Mouse (Mus musculus) forebrain, embryonic 11.5 days (tissue): ENCODE measurements around the gene 4930426L09Rik. TPM values are rescaled to one million over a fixed set of nuclear protein-coding genes. Genes with fewer than 3 reads are reported as not detected.

Experiments
- ATAC-seq: fragments of 200-750 bp; cut with Nextera tagmentation; replicated peaks from 2 replicates; pipeline ENCODE4 v1.8.0; 2017; ENCODE audit warnings: moderate TSS enrichment; ENCODE audit not compliant: low FRiP score
- DNase-seq: peaks from one replicate; pipeline ENCODE4 v3.0.0-alpha.2; 2017; ENCODE audit warnings: low spot score
- H3K27ac ChIP-seq: fragments of 300-500 bp; sonication (generic); 2 replicates; pipeline ENCODE4 v1.5.1; 2014; ENCODE audit warnings: low read depth, low read length
- H3K27me3 ChIP-seq: fragments of 300-500 bp; sonication (generic); 2 replicates; pipeline ENCODE4 v1.6.1; 2014; ENCODE audit warnings: mild to moderate bottlenecking, low read length, mixed read lengths; ENCODE audit not compliant: control insufficient read depth, insufficient read depth
- H3K36me3 ChIP-seq: fragments of 300-500 bp; sonication (generic); 2 replicates; pipeline ENCODE4 v1.6.1; 2014; ENCODE audit warnings: mild to moderate bottlenecking, low read length, moderate library complexity, mixed read lengths; ENCODE audit not compliant: control insufficient read depth, insufficient read depth
- H3K4me1 ChIP-seq: fragments of 300-500 bp; sonication (generic); replicated peaks from 2 replicates; pipeline ENCODE4 v1.6.1; 2014; ENCODE audit warnings: low read length, mixed read lengths; ENCODE audit not compliant: control insufficient read depth, insufficient read depth
- H3K4me2 ChIP-seq: fragments of 300-500 bp; sonication (generic); 2 replicates; pipeline ENCODE4 v1.6.1; 2014; ENCODE audit warnings: low read depth, mild to moderate bottlenecking, low read length, moderate library complexity, mixed read lengths; ENCODE audit not compliant: severe bottlenecking
- H3K4me3 ChIP-seq: fragments of 300-500 bp; sonication (generic); 2 replicates; pipeline ENCODE4 v1.5.1; 2014; ENCODE audit warnings: low read depth, low read length
- H3K9ac ChIP-seq: fragments of 300-500 bp; sonication (generic); 2 replicates; pipeline ENCODE4 v1.6.1; 2014; ENCODE audit warnings: low read length
- H3K9me3 ChIP-seq: fragments of 300-500 bp; sonication (generic); 2 replicates; pipeline ENCODE4 v1.6.1; 2016; ENCODE audit warnings: low read length, mixed read lengths; ENCODE audit not compliant: control insufficient read depth
- WGBS: fragments of 180-500 bp; shearing (Covaris S2); extraction: QIAGEN DNeasy Blood & Tissue Kit; methylation state at CpG from one replicate; pipeline ENCODE4 v1.1.7; 2014; 5-methylcytosine and 5-hydroxymethylcytosine counted together
- polyA plus RNA-seq: library from polyadenylated mRNA; unstranded; fragments of >200 nt; fragmentation: Nextera tagmentation; extraction: Ambion mirVana; gene quantifications from 2 replicates; pipeline ENCODE4 v1.2.1, GENCODE M21; 2014

The 4930426L09Rik gene
- polyA plus RNA-seq, 1 experiment from 2014 or later, result 0.25 TPM

DNA sequence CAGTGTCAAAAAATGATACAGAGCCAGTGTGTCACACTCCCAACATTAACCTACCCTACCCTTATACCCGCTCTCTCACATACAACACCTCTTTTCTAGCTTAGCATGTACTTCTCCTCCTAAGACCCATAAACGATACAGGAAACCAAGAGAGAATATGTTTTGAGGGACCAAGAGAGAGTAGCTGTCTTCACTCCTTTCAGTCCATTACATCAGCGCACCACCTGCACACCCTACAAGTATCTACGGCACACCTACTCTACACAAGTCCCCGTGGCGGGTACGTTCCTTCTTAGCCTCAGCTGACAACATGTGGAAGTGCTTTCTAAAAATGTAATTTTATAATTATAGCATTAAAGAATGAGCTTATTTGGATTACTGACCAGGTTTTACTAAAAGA is 40.7 kb upstream of the 4930426L09Rik start:
- no peaks in the 10 kb centered on the region for H3K9me3 ChIP-seq
- no peaks in the 10 kb centered on the region for H3K36me3 ChIP-seq
- DNase-seq (no peak), ATAC-seq (no peak)
- no peak overlapping the region for H3K9ac ChIP-seq
- H3K27ac ChIP-seq, result no peak overlapping the region
- 96% methylated on average over 7 of the region's 7 CpGs for WGBS
- H3K4me2 ChIP-seq, result no peak overlapping the region
- H3K4me1 ChIP-seq, result no peaks in the 10 kb centered on the region
- no peak overlapping the region for H3K4me3 ChIP-seq
- H3K27me3 ChIP-seq, result no peaks in the 10 kb centered on the region

DNA sequence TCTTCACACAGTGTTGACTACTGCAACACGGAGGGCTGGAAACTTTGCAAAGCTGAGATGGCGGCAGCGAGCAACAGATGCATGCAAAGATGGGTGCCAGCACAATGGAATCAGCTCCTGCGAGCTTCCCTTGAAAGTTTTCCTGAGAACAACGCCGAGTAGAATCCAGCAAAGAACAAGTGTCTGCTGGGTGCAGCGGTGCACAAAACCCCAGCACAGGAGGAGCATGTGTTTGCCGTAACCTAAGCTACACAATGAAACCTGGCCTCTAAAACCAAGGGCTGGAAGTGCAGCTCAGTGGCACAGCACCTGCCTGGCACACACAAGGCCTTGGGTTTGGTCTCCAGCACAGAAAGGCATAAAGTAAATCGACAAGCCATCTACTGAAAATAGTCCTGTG is 40.1 kb upstream of the 4930426L09Rik start:
- no peak overlapping the region for H3K4me2 ChIP-seq
- H3K9ac ChIP-seq, result no peak overlapping the region
- no peak overlapping the region for H3K27ac ChIP-seq
- ATAC-seq (no peak), DNase-seq (no peak)
- H3K4me1 ChIP-seq, result no peaks in the 10 kb centered on the region
- no peaks in the 10 kb centered on the region for H3K36me3 ChIP-seq
- H3K4me3 ChIP-seq, result no peak overlapping the region
- WGBS, result 83% methylated on average over 9 of the region's 9 CpGs
- no peaks in the 10 kb centered on the region for H3K27me3 ChIP-seq
- no peaks in the 10 kb centered on the region for H3K9me3 ChIP-seq

DNA sequence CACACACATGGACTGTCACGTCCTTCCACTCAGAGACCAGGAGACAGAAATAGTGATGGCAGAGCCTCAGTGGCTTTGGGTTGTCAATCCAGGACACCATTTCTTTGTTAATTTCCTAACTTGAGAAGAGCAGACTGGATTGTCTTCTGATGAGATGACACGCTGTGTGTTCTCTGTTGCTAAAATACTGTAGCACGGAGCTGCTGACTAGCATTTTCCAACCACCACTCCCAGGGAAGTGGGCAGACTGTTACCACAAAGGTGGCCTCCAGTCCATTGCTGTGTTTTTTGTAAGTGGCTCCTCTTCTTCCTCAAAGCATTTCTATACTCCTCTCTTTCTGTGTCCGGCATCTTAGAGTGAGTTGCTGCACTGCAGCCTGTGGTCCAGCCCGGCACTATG is 39.6 kb upstream of the 4930426L09Rik start:
- WGBS, result 92% methylated on average over 5 of the region's 5 CpGs
- no peak for DNase-seq

DNA sequence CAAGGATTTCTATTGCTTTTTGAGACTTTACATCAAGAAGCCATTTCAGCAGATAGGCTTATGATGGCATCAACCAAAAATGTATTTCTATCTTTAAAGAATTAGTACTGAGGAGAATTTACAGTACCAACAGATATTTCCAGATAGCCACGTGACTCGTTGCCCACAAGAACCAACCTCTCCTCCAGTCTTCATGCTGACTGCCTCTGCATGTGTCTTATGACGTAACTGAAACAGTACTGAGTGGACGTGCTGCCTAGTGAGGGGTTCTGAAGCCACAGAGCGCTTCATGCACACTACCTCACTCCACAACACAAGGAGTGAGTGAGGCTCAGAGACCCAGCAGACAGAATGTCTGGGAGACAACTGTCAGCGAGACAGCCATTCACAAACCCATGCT is 39.1 kb upstream of the 4930426L09Rik start:
- ATAC-seq, result no peak
- Histone ChIP-seq H3K9ac (no peak overlapping the region), H3K27me3 (no peaks in the 10 kb centered on the region), H3K4me2 (no peak overlapping the region), H3K36me3 (no peaks in the 10 kb centered on the region), H3K4me3 (no peak overlapping the region), H3K9me3 (no peaks in the 10 kb centered on the region), H3K27ac (no peak overlapping the region), H3K4me1 (no peaks in the 10 kb centered on the region)
- 94% methylated on average over 6 of the region's 6 CpGs for WGBS
- DNase-seq, result no peak

More for the DNA sequence above, 39.6 kb upstream of the 4930426L09Rik start:
- Histone ChIP-seq H3K27ac (no peak overlapping the region), H3K9ac (no peak overlapping the region), H3K4me2 (no peak overlapping the region), H3K27me3 (no peaks in the 10 kb centered on the region), H3K4me3 (no peak overlapping the region), H3K4me1 (no peaks in the 10 kb centered on the region), H3K9me3 (no peaks in the 10 kb centered on the region), H3K36me3 (no peaks in the 10 kb centered on the region)
- ATAC-seq, result no peak

DNA sequence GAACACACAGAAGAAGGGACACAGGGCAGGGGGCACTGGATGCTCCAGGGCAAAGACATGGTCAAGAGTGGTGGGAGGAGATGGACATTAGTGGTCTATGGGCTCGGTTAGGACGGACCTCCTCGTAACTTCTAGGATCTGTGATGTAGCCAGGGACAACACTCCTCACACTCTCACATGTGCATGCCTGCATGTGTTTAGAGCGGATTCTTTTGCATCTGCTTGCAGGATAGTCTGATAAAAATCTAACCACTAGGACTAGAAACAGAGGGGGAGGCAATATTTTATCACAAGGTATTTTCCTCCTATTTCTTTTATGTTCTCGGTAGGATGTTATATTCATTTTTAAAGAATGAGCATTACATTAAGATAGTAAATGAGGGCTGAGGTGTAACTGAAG is 38.6 kb upstream of the 4930426L09Rik start:
- Histone ChIP-seq H3K9me3 (no peaks in the 10 kb centered on the region), H3K27ac (no peak overlapping the region), H3K4me3 (no peak overlapping the region), H3K36me3 (no peaks in the 10 kb centered on the region), H3K4me1 (no peaks in the 10 kb centered on the region), H3K4me2 (no peak overlapping the region), H3K9ac (no peak overlapping the region), H3K27me3 (no peaks in the 10 kb centered on the region)
- ATAC-seq (no peak), DNase-seq (no peak)
- WGBS, result 93% methylated on average over 5 of the region's 5 CpGs

DNA sequence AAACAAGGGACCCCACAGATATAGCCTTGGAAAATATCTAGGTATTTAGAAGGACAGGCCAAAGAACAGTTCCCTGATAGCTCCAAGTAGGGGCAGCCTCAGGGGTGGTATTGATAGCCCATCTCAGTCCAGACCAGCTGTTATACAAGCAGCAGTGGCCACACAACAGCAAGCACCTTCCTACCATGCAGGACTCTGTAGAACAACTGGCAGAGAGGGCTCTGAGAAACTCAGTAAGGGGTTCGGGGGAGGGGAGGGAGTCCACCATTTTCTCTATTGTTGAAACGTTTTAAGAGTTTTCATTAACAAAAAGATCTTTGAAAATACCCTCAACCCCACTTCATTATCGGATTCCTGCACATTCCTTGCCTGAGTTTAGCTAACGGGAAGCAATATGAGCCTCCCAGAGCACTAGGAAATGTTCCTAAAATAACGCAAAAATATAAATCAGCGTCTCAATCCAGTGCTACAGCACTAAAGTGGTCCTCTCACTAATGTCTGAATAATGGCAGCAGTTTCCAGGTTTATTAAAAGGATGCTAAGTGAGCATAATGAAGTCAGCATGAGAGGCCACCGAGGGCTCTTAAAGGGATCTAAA is 37.7 kb upstream of the 4930426L09Rik start:
- H3K4me1 ChIP-seq, result no peaks in the 10 kb centered on the region
- H3K9ac ChIP-seq, result no peak overlapping the region
- no peak overlapping the region for H3K4me3 ChIP-seq
- ATAC-seq (no peak), DNase-seq (no peak)
- H3K27ac ChIP-seq, result no peak overlapping the region
- no peak overlapping the region for H3K4me2 ChIP-seq
- no peaks in the 10 kb centered on the region for H3K27me3 ChIP-seq
- 35% methylated on average over 7 of the region's 7 CpGs for WGBS
- H3K36me3 ChIP-seq, result no peaks in the 10 kb centered on the region
- no peaks in the 10 kb centered on the region for H3K9me3 ChIP-seq

DNA sequence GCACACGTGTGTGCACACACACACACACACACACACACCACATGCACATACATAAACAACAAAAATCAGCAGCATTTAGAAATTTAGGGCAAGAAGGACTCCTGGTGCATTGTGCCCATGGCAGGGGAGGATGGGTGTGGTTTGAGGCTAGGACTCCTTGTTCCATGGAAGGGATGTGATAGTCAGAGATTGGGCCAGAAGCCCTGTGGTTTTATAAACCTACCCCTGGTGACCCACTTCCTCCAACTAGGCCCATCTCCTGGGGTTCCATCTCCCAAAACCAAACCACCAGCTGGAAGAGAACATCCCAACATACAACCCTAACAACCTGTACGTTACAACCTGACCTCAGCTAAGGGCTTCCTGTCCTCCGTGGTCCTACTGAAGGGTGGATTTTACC is 35.6 kb upstream of the 4930426L09Rik start:
- 79% methylated on average over 3 of the region's 3 CpGs for WGBS
- ATAC-seq (no peak), DNase-seq (no peak)
- Histone ChIP-seq H3K36me3 (no peaks in the 10 kb centered on the region), H3K4me2 (no peak overlapping the region), H3K27me3 (no peaks in the 10 kb centered on the region), H3K9ac (no peak overlapping the region), H3K4me1 (no peaks in the 10 kb centered on the region), H3K9me3 (no peaks in the 10 kb centered on the region), H3K4me3 (no peak overlapping the region), H3K27ac (no peak overlapping the region)

DNA sequence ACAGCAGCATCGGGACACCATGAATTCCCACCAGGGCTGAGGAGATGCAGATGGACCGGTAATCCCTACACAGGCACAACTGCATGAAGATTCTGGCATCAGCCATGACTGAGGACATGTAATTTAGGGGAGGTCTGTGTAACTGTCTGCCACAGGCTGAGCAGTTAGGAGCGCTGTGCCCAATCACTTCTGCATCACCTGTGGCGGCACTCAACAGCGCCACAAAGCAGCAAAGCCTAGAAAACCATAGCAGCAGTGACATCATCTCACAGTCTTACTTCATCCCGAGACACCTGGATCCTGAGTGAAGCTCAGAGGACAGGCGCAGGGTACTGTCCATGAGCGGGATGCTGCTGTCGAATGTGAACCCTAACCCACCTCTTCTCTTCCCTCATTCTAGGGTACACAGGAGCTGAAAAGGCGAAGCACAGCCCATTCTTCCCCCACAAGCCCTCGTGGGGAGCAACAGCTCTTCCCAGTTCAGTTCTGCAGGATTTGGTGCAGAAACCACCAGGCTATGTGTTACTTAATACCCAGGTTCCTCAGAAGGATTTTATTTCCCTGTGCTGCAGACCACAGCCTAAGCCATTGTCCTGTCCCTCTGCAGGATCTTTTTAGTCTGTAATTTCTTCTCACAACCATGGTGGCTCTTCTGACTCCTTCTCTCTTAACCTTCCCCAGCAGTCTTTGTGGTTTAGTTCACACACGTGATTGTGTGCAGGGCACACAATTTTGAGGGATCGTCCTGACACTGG is 34.7 kb upstream of the 4930426L09Rik start:
- no peaks in the 10 kb centered on the region for H3K27me3 ChIP-seq
- H3K4me1 ChIP-seq, result no peaks in the 10 kb centered on the region
- no peaks in the 10 kb centered on the region for H3K9me3 ChIP-seq
- no peak for ATAC-seq
- H3K36me3 ChIP-seq, result no peaks in the 10 kb centered on the region
- WGBS, result 77% methylated on average over 13 of the region's 13 CpGs
- no peak overlapping the region for H3K9ac ChIP-seq
- no peak overlapping the region for H3K27ac ChIP-seq
- H3K4me3 ChIP-seq, result no peak overlapping the region
- DNase-seq, result no peak
- H3K4me2 ChIP-seq, result no peak overlapping the region

DNA sequence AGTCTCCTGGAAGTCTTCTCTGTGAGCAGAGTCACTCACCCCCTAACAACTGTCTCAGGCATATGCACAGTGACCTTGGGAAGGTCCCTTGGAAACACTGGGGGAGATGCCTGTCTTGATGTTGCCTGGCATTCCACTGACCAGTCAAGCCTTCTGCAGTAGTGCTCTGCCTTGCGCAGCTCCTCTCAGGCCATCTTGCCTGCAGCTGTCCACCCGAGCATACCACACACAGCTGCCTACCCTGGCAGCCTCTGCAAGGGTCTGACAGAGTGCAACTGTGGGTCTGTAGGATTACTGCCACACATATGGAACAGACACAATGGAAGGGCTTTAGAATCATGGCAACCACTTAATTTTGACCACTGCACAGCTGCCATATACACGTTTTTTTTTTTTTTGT is 33.0 kb upstream of the 4930426L09Rik start:
- Histone ChIP-seq H3K4me2 (no peak overlapping the region), H3K9me3 (no peaks in the 10 kb centered on the region), H3K4me3 (no peak overlapping the region), H3K27me3 (no peaks in the 10 kb centered on the region), H3K36me3 (no peaks in the 10 kb centered on the region), H3K27ac (no peak overlapping the region), H3K4me1 (no peaks in the 10 kb centered on the region), H3K9ac (no peak overlapping the region)
- DNase-seq, result no peak
- ATAC-seq, result no peak
- WGBS, result 86% methylated on average over 3 of the region's 3 CpGs
